Mouse (Mus musculus) naive thymus-derived CD4-positive, alpha-beta T cell, adult 5 months (primary cell): ENCODE measurements around the gene Scand1. TPM values are rescaled to one million over a fixed set of nuclear protein-coding genes. Genes with fewer than 3 reads are reported as not detected.

Source experiments
- polyA plus RNA-seq: library from polyadenylated mRNA; unstranded; fragments of 100-300 nt; shearing (Covaris generic); gene quantifications from one replicate; pipeline ENCODE4 v1.2.1, GENCODE M21; 2017

The Scand1 gene
- polyA plus RNA-seq, result 97.1 TPM

DNA sequence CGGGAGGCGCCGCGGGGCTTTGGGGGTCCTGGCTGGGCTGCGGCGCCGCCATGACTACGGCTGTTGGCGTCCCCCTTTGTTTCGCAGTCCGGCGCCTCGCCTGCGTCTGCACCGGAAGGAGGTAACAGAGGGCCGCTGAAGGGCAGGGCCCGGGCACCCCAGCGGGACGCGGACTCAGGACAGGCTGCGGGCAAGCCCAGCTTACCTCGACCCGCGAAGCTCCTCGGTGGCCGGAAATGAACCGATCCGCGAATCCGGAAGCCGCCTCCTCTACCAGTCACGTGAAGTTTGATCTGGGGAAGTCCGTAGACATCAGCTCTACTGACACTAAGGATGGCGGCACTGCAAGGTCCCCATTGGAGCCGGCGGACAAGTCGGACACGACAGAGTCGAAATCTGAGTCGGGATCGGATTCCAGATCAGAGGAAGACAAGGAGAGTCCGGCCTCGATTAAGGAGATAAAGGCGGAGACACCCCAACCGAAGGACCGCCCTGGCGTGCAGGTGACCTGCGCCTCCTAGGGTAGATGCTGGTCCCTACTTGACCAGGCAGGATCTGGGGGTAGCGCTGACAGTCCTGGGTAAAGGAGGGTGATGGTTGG is at the start of gene Scand1, which contains the start of gene Cnbd2:
Scand1 (minus strand) TSS at position 408 of the 601 bp plus-strand sequence.
Cnbd2 (plus strand) TSS at position 3 of the 601 bp plus-strand sequence.

Other genes with a start within 250 kb of the Scand1 start
- 3.5 TPM for gene Spag4, start 247.5 kb downstream of the Scand1 start, polyA plus RNA-seq
- 64.8 TPM for gene Cpne1, start 200.7 kb downstream of the Scand1 start, polyA plus RNA-seq
- 54.4 TPM for gene Rbm12, start 200.7 kb downstream of the Scand1 start, polyA plus RNA-seq
- gene Gm28036, start 185.6 kb downstream of the Scand1 start, polyA plus RNA-seq, result 24.9 TPM
- gene Romo1, start 168.7 kb downstream of the Scand1 start, polyA plus RNA-seq, result 119 TPM
- 38.9 TPM for gene Nfs1, start 168.5 kb downstream of the Scand1 start, polyA plus RNA-seq
- gene Rbm39, start 132.5 kb downstream of the Scand1 start, polyA plus RNA-seq, result 1,761 TPM
- gene Phf20, start 116.2 kb downstream of the Scand1 start, polyA plus RNA-seq, result 97.4 TPM
- 4.4 TPM for gene Cnbd2, start 405 bp downstream of the Scand1 start, polyA plus RNA-seq
- gene Epb41l1, start 108.2 kb upstream of the Scand1 start, polyA plus RNA-seq, result 2.1 TPM
- 31.6 TPM for gene Aar2, start 234.9 kb upstream of the Scand1 start, polyA plus RNA-seq